Mouse (Mus musculus) hindbrain, embryonic 11.5 days (tissue): ENCODE measurements around the gene Lonp2. TPM values are rescaled to one million over a fixed set of nuclear protein-coding genes. Genes with fewer than 3 reads are reported as not detected.

ENCODE experiments used
- ATAC-seq: fragments of 200-750 bp; cut with Nextera tagmentation; 2 replicates; pipeline ENCODE4 v1.8.0; 2017; ENCODE audit warnings: mild to moderate bottlenecking, moderate TSS enrichment, moderate library complexity; ENCODE audit not compliant: low FRiP score
- DNase-seq: peaks from one replicate; pipeline ENCODE4 v3.0.0-alpha.2; 2015; ENCODE audit warnings: low spot score
- H3K27ac ChIP-seq: fragments of 300-500 bp; sonication (generic); 2 replicates; pipeline ENCODE4 v1.5.1; 2014; ENCODE audit warnings: mild to moderate bottlenecking, low read depth, low read length
- H3K27me3 ChIP-seq: fragments of 300-500 bp; sonication (generic); 2 replicates; pipeline ENCODE4 v1.6.1; 2014; ENCODE audit warnings: mild to moderate bottlenecking, low read length, moderate library complexity, mixed read lengths; ENCODE audit not compliant: control insufficient read depth, insufficient read depth
- H3K36me3 ChIP-seq: fragments of 300-500 bp; sonication (generic); 2 replicates; pipeline ENCODE4 v1.6.1; 2014; ENCODE audit warnings: mild to moderate bottlenecking, low read length, moderate library complexity, mixed read lengths; ENCODE audit not compliant: control insufficient read depth, insufficient read depth
- H3K4me1 ChIP-seq: fragments of 300-500 bp; sonication (generic); replicated peaks from 2 replicates; pipeline ENCODE4 v1.6.1; 2014; ENCODE audit warnings: low read length, mixed read lengths; ENCODE audit not compliant: control insufficient read depth, insufficient read depth
- H3K4me2 ChIP-seq: fragments of 300-500 bp; sonication (generic); replicated peaks from 2 replicates; pipeline ENCODE4 v1.6.1; 2014; ENCODE audit warnings: mild to moderate bottlenecking, low read depth, low read length
- H3K4me3 ChIP-seq: fragments of 300-500 bp; sonication (generic); 2 replicates; pipeline ENCODE4 v1.5.1; 2014; ENCODE audit warnings: low read depth, low read length
- H3K9ac ChIP-seq: fragments of 300-500 bp; sonication (generic); 2 replicates; pipeline ENCODE4 v1.6.1; 2014; ENCODE audit warnings: low read depth, low read length
- H3K9me3 ChIP-seq: fragments of 300-500 bp; sonication (generic); 2 replicates; pipeline ENCODE4 v1.6.1; 2016; ENCODE audit warnings: low read length; ENCODE audit not compliant: control insufficient read depth
- WGBS: fragments of 180-500 bp; shearing (Covaris S2); extraction: QIAGEN DNeasy Blood & Tissue Kit; methylation state at CpG from one replicate; pipeline ENCODE4 v1.1.7; 2014; 5-methylcytosine and 5-hydroxymethylcytosine counted together
- polyA plus RNA-seq: library from polyadenylated mRNA; unstranded; fragments of >200 nt; fragmentation: Nextera tagmentation; extraction: Ambion mirVana; gene quantifications from 2 replicates; pipeline ENCODE4 v1.2.1, GENCODE M21; 2014

Gene Lonp2
- polyA plus RNA-seq, 1 experiment from 2014 or later, result 67.4 TPM

DNA sequence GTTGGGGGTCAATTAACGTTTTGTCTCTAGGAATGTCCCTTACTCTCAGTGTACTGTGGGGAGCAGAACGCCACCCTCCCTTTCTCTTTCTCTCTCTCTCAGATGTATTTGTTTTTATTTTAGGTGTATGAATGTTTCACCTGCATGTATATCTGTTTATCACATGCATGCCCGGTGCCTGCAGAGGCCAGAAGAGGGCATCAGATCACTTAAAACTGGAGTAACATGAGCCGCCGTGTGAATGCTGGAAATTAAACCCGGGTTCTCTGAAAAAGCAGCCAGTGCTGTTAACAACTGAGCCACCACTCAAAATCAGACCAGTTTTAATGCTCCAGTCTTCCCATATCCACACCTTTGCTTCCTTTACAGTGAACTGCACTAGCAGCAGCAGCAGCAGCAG lies 37.2 kb upstream of the Lonp2 start:
- no peak overlapping the region for H3K9ac ChIP-seq
- WGBS, result 56% methylated on average over 6 of the region's 6 CpGs
- ATAC-seq (no peak), DNase-seq (no peak)
- no peak overlapping the region for H3K4me2 ChIP-seq
- H3K27me3 ChIP-seq, result no peaks in the 10 kb centered on the region
- no peak overlapping the region for H3K27ac ChIP-seq
- H3K9me3 ChIP-seq, result no peaks in the 10 kb centered on the region
- no peak overlapping the region for H3K4me3 ChIP-seq
- H3K36me3 ChIP-seq, result no peaks in the 10 kb centered on the region
- H3K4me1 ChIP-seq, result no peaks in the 10 kb centered on the region

DNA sequence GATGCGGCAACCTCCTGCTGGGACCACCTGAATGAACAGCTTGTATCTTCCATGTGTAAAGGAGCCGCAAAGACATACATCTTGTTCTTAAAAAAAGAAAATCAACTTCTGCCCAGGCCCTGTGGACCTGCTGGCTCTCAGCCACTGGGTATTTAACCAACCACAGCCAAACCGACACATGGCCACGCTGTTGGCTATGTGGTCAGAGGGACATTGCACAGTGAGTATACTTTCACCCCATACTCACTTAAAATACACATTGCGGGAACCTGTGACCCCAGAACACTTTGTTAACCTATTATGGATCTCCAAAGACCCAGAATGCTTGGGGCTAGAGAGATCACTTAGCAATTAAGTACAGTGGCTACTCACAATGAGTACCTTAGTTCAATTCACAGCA lies 35.5 kb upstream of the Lonp2 start:
- Histone ChIP-seq H3K4me2 (no peak overlapping the region), H3K9ac (no peak overlapping the region), H3K4me3 (no peak overlapping the region), H3K27me3 (no peaks in the 10 kb centered on the region), H3K4me1 (no peaks in the 10 kb centered on the region), H3K27ac (no peak overlapping the region), H3K36me3 (no peaks in the 10 kb centered on the region), H3K9me3 (no peaks in the 10 kb centered on the region)
- WGBS, result 95% methylated on average over 5 of the region's 5 CpGs
- ATAC-seq, result no peak
- no peak for DNase-seq

DNA sequence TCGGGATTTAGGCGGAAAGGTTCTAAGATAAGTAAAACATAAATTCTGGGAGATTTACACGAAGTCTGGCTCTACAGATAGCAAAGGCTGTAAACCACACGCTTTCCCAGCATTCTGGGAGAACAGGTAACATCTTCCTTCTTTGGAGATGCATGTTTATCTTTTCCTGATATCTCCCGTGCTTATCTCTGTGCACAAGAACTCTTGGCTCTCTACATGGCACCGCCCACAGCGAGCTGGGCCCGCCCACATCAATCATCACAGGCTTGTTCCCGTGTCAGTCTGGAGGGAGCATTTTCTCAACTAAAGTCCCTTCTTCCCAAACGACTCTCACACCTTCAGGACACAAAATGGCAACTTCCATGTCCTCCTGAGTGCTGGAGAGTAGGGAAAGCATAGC lies 30.7 kb upstream of the Lonp2 start:
- Histone ChIP-seq H3K4me1 (no peaks in the 10 kb centered on the region), H3K4me3 (no peak overlapping the region), H3K36me3 (no peaks in the 10 kb centered on the region), H3K4me2 (no peak overlapping the region), H3K27ac (no peak overlapping the region), H3K9me3 (no peaks in the 10 kb centered on the region), H3K9ac (no peak overlapping the region), H3K27me3 (no peaks in the 10 kb centered on the region)
- no peak for DNase-seq
- ATAC-seq, result no peak
- WGBS, result 71% methylated on average over 10 of the region's 10 CpGs

DNA sequence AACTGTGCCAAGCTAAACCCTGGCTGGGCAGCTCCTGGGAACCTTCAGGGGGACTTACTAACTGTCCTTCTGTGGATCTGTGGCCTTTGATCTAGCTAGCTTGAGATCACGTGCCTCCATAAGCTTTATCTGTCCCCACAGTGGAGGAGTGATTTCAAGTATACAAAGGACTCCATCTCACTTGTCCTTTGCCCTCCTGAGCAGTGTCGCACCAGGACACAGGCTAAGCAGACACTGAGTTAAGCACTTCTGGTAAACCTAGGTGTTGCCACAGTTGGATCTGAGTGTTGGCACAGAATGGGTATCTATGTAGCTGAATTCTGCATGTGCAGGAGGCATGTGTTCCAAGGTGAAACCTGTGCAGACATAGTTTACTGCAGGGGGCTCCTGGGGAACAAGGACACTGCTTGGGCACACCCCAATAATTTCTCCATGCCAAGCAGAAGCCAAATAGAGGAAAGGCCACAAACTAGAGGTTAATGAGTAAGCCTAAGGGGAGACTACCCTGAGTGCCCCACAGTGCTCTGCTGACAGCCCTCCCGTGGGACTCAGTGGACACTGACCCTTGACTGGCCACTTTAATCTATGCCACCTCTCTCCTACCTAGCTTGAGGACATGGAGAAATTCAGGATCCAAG lies 29.6 kb upstream of the Lonp2 start:
- H3K4me2 ChIP-seq, result no peak overlapping the region
- H3K36me3 ChIP-seq, result no peaks in the 10 kb centered on the region
- no peaks in the 10 kb centered on the region for H3K27me3 ChIP-seq
- H3K9me3 ChIP-seq, result no peaks in the 10 kb centered on the region
- WGBS, result 77% methylated on average over 3 of the region's 3 CpGs
- H3K4me3 ChIP-seq, result no peak overlapping the region
- no peak overlapping the region for H3K27ac ChIP-seq
- H3K9ac ChIP-seq, result no peak overlapping the region
- DNase-seq (no peak), ATAC-seq (no peak)
- H3K4me1 ChIP-seq, result no peaks in the 10 kb centered on the region

DNA sequence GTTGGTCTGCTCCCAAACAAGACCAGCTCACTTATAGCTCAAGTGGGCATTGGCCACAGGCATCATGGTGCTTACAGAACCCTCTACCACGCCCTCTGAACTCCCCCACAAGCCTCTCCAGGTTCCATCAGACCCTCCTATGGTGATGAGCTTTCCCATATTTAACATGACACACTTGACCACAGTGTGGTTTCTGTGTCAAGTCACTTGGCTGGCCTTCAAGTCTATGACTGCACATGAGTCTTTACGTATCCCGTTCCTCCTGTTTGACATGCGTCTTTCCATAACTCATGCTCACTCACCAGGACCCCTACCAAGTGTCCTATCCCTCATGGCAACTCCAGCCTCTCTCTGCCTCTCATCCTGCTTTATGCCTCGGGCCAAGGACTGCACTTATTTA lies 28.2 kb upstream of the Lonp2 start:
- no peaks in the 10 kb centered on the region for H3K9me3 ChIP-seq
- H3K4me3 ChIP-seq, result no peak overlapping the region
- no peak overlapping the region for H3K4me2 ChIP-seq
- H3K27me3 ChIP-seq, result no peaks in the 10 kb centered on the region
- no peak overlapping the region for H3K9ac ChIP-seq
- H3K4me1 ChIP-seq, result no peaks in the 10 kb centered on the region
- no peaks in the 10 kb centered on the region for H3K36me3 ChIP-seq
- DNase-seq (no peak), ATAC-seq (no peak)
- H3K27ac ChIP-seq, result no peak overlapping the region
- WGBS, result 80% methylated on average over 5 of the region's 5 CpGs

DNA sequence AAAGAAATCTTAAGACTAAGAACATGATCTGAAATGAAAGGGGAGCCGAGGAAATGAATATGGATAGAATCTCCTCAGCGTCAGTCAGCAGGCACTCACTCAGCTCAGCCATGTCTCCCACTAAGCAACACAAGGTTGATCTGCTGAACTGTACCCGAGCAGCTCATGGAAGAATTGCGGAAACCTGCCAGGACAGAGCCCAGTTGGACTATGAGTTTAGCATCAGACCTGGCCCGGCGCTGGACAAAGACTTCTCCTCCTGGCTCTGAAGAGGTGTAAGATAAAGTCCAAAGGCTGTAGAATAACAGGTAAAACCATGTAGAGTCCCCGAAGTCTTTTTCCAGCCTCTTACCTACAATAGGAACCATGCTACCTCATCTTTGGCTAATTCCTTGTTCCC lies 26.2 kb upstream of the Lonp2 start:
- Histone ChIP-seq H3K27ac (no peak overlapping the region), H3K4me2 (no peak overlapping the region), H3K4me1 (no peaks in the 10 kb centered on the region), H3K36me3 (no peaks in the 10 kb centered on the region), H3K27me3 (no peaks in the 10 kb centered on the region), H3K4me3 (no peak overlapping the region), H3K9ac (no peak overlapping the region), H3K9me3 (no peaks in the 10 kb centered on the region)
- no peak for DNase-seq
- 91% methylated on average over 7 of the region's 7 CpGs for WGBS
- ATAC-seq, result no peak

DNA sequence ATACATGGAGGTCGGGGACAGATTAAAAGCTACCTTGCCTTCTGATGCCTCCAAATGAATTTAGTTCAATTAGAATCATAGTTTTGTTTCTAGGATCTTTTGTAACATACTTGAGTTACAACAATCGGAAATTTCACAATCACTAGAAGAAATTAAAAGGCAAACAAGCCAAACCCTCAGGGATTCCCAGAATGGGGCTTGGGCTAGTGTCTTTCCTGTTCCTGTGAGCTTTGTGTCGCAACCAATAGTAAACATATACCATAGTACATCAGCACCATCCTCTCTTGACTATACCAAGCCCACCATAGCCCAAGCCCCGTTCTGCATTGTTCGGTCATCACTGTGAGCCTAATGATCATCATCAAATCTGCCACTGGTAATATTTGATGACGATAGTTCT lies 24.5 kb upstream of the Lonp2 start:
- DNase-seq, result no peak
- H3K36me3 ChIP-seq, result no peaks in the 10 kb centered on the region
- no peak overlapping the region for H3K4me3 ChIP-seq
- no peaks in the 10 kb centered on the region for H3K27me3 ChIP-seq
- no peak overlapping the region for H3K9ac ChIP-seq
- no peak for ATAC-seq
- no peaks in the 10 kb centered on the region for H3K4me1 ChIP-seq
- H3K9me3 ChIP-seq, result no peaks in the 10 kb centered on the region
- H3K4me2 ChIP-seq, result no peak overlapping the region
- 88% methylated on average over 6 of the region's 6 CpGs for WGBS
- no peak overlapping the region for H3K27ac ChIP-seq

DNA sequence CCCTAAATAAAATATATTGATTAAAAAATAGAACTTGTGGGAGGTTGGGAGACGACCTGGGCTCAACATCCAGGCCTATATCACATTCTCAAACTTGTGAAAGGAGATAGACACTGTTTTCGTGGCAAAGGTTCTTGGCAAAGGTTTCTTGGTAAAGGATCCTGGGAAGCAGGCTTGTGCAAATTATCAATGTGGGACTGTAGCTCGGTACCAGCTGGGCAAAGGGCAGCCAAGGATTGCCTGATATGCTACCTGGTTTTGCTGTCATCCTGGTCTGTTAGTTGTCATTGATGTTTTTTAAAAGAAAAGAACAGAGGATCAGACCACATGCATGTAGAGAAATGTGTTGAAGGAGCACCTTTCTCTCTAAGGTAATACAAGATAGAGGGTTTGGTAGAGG lies 23.5 kb upstream of the Lonp2 start:
- no peaks in the 10 kb centered on the region for H3K4me1 ChIP-seq
- H3K9me3 ChIP-seq, result no peaks in the 10 kb centered on the region
- DNase-seq, result no peak
- no peak overlapping the region for H3K4me2 ChIP-seq
- no peak overlapping the region for H3K9ac ChIP-seq
- no peaks in the 10 kb centered on the region for H3K27me3 ChIP-seq
- H3K27ac ChIP-seq, result no peak overlapping the region
- ATAC-seq, result no peak
- WGBS, result 78% methylated on average over 3 of the region's 3 CpGs
- no peaks in the 10 kb centered on the region for H3K36me3 ChIP-seq
- H3K4me3 ChIP-seq, result no peak overlapping the region

DNA sequence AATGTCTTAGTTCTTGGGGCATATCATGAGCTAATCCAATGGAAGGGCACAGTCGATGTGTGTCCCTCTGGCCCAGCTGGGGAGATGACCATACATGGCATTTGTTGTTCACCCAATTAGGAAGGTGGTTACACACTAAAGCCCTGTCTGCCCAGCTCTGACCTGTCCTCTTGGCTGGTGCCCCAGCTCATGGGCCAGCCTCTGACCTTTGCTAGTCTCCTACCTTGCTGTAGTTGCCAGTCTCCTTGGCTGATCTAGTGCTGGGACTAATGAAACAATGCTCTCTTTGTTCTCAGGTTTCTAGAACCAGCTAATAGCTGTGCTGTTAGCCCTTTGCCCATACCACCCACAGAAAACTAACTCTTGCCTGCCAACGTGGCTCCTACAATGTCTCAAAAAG lies 20.7 kb upstream of the Lonp2 start:
- 63% methylated on average over 2 of the region's 2 CpGs for WGBS
- DNase-seq (no peak), ATAC-seq (no peak)
- H3K4me2 ChIP-seq, result no peak overlapping the region
- H3K27me3 ChIP-seq, result no peaks in the 10 kb centered on the region
- no peak overlapping the region for H3K4me3 ChIP-seq
- H3K27ac ChIP-seq, result no peak overlapping the region
- no peak overlapping the region for H3K9ac ChIP-seq
- no peaks in the 10 kb centered on the region for H3K36me3 ChIP-seq
- no peaks in the 10 kb centered on the region for H3K4me1 ChIP-seq
- no peaks in the 10 kb centered on the region for H3K9me3 ChIP-seq
